Mouse (Mus musculus): ENCODE measurements at regions not wholly inside any gene's neighbourhood (a gene's known extent, or its start where the extent isn't known, plus 50 kb on each side); places are given as distances from the start of the nearest gene placed in this dataset.

- TF ChIP-seq CTCF (conservative IDR thresholded peaks at IDR 0.05; ENCODE audit: insufficient read depth, insufficient read length, low read depth, low read length) (no peak), POLR2A (IDR thresholded peaks at IDR 0.05; ENCODE audit: low read depth, low read length) (no peak)
Measured at GRCm38 (mm10) chr8:95974889-95975288, 86.5 kb upstream of the Got2 start.
